Mouse (Mus musculus) hindbrain, postnatal 0 days (tissue): Measurements from ENCODE around the gene Plxnb1. TPM values are rescaled to one million over a fixed set of nuclear protein-coding genes. Genes with fewer than 3 reads are reported as not detected.

Source experiments
- ATAC-seq: fragments of 200-750 bp; cut with Nextera tagmentation; 2 replicates; pipeline ENCODE4 v1.8.0; 2017; ENCODE audit warnings: mild to moderate bottlenecking, moderate TSS enrichment, moderate library complexity
- DNase-seq: peaks from one replicate; pipeline ENCODE4 v3.0.0-alpha.2; 2015; ENCODE audit warnings: low spot score
- H3K27ac ChIP-seq: fragments of 300-500 bp; sonication (generic); 2 replicates; pipeline ENCODE4 v1.5.1; 2014; ENCODE audit warnings: mild to moderate bottlenecking
- H3K27me3 ChIP-seq: fragments of 300-500 bp; sonication (generic); 2 replicates; pipeline ENCODE4 v1.6.1; 2014; ENCODE audit warnings: low read length, mixed read lengths; ENCODE audit not compliant: insufficient read depth
- H3K36me3 ChIP-seq: fragments of 300-500 bp; sonication (generic); 2 replicates; pipeline ENCODE4 v1.6.1; 2014; ENCODE audit warnings: low read length, mixed read lengths; ENCODE audit not compliant: insufficient read depth
- H3K4me1 ChIP-seq: fragments of 300-500 bp; sonication (generic); 2 replicates; pipeline ENCODE4 v1.6.1; 2014; ENCODE audit warnings: antibody characterized with exemption, low read length, mixed read lengths; ENCODE audit not compliant: insufficient read depth
- H3K4me2 ChIP-seq: fragments of 300-500 bp; sonication (generic); 2 replicates; pipeline ENCODE4 v1.6.1; 2014; ENCODE audit warnings: low read depth, mild to moderate bottlenecking, low read length, moderate library complexity, mixed read lengths
- H3K4me3 ChIP-seq: fragments of 300-500 bp; sonication (generic); 2 replicates; pipeline ENCODE4 v1.5.1; 2014; ENCODE audit warnings: low read length
- H3K9ac ChIP-seq: fragments of 300-500 bp; sonication (generic); replicated peaks from 2 replicates; pipeline ENCODE4 v1.6.1; 2014; ENCODE audit warnings: mild to moderate bottlenecking, low read length, moderate library complexity, mixed read lengths
- H3K9me3 ChIP-seq: fragments of 300-500 bp; sonication (generic); 2 replicates; pipeline ENCODE4 v1.6.1; 2016; ENCODE audit warnings: low read length, mixed read lengths
- CTCF ChIP-seq: IDR thresholded peaks from 2 replicates; pipeline ENCODE4 v1.5.1; 2016; ENCODE audit warnings: antibody characterized with exemption, control low read depth, low read depth
- WGBS: fragments of 180-500 bp; shearing (Covaris S2); extraction: QIAGEN DNeasy Blood & Tissue Kit; methylation state at CpG from one replicate; pipeline ENCODE4 v1.1.7; 2014; 5-methylcytosine and 5-hydroxymethylcytosine counted together
- polyA plus RNA-seq: library from polyadenylated mRNA; unstranded; fragments of >200 nt; fragmentation: Nextera tagmentation; extraction: Ambion mirVana; gene quantifications from 2 replicates; pipeline ENCODE4 v1.2.1, GENCODE M21; 2015
- total RNA-seq: library from RNA; depleted of rRNA; stranded (reverse); fragments of >200 nt; gene quantifications from 2 replicates; pipeline ENCODE4 v1.2.3, GENCODE M21; 2014

Plxnb1 gene
- total and polyA plus RNA-seq, 2 experiments from 2014 or later, result 11.2 to 82.3 TPM

- H3K27ac ChIP-seq, result no peak overlapping the region
- peaks cover 9% of the 10 kb centered on the region for H3K4me1 ChIP-seq
- ATAC-seq (no peak), DNase-seq (no peak)
- H3K9ac ChIP-seq, result no peak overlapping the region
- no peaks in the 10 kb centered on the region for H3K27me3 ChIP-seq
- H3K9me3 ChIP-seq, result no peaks in the 10 kb centered on the region
- H3K36me3 ChIP-seq, result peaks cover 1% of the 10 kb centered on the region; the same call in 1 of the 2 replicates
- no peak for TF ChIP-seq CTCF
- H3K4me2 ChIP-seq, result no peak overlapping the region
- no peak overlapping the region for H3K4me3 ChIP-seq
- 87% methylated on average over 10 of the region's 10 CpGs for WGBS
These were observed 43.3 kb upstream of the Plxnb1 start for GRCm38 (mm10) chr9:109051651-109052489.

GRCm38 (mm10) chr9:109052490-109053260, 42.5 kb upstream of the Plxnb1 start:
- Histone ChIP-seq H3K27me3 (no peaks in the 10 kb centered on the region), H3K27ac (no peak overlapping the region), H3K36me3 (peaks cover 9% of the 10 kb centered on the region; the same call in 1 of the 2 replicates), H3K4me2 (no peak overlapping the region), H3K9ac (no peak overlapping the region), H3K4me3 (no peak overlapping the region), H3K4me1 (peaks cover 9% of the 10 kb centered on the region), H3K9me3 (no peaks in the 10 kb centered on the region)
- ATAC-seq (no peak), DNase-seq (no peak)
- 91% methylated on average over 9 of the region's 9 CpGs for WGBS
- no peak for TF ChIP-seq CTCF

- no peak for TF ChIP-seq CTCF
- no peaks in the 10 kb centered on the region for H3K9me3 ChIP-seq
- H3K9ac ChIP-seq, result no peak overlapping the region
- 82% methylated on average over 3 of the region's 3 CpGs for whole genome bisulfite sequencing
- H3K27me3 ChIP-seq, result no peaks in the 10 kb centered on the region
- DNase-seq (no peak), ATAC-seq (no peak)
- peaks cover 15% of the 10 kb centered on the region; the same call in 1 of the 2 replicates for H3K36me3 ChIP-seq
- no peak overlapping the region for H3K4me3 ChIP-seq
- H3K4me2 ChIP-seq, result no peak overlapping the region
- H3K27ac ChIP-seq, result no peak overlapping the region
- H3K4me1 ChIP-seq, result peaks cover 9% of the 10 kb centered on the region
These were observed 41.8 kb upstream of the Plxnb1 start for GRCm38 (mm10) chr9:109053366-109053765.

- peaks cover 13% of the 10 kb centered on the region for H3K4me1 ChIP-seq
- H3K36me3 ChIP-seq, result peaks cover 18% of the 10 kb centered on the region; the same call in 1 of the 2 replicates
- TF ChIP-seq CTCF, result no peak
- H3K9me3 ChIP-seq, result no peaks in the 10 kb centered on the region
- H3K27ac ChIP-seq, result no peak overlapping the region
- ATAC-seq (no peak), DNase-seq (no peak)
- no peak overlapping the region for H3K4me2 ChIP-seq
- no peak overlapping the region for H3K4me3 ChIP-seq
- no peaks in the 10 kb centered on the region for H3K27me3 ChIP-seq
- H3K9ac ChIP-seq, result no peak overlapping the region
- 77% methylated on average over 6 of the region's 6 CpGs for WGBS
These were observed 41.3 kb upstream of the Plxnb1 start for GRCm38 (mm10) chr9:109053851-109054250.

GRCm38 (mm10) chr9:109054712-109055111, 40.5 kb upstream of the Plxnb1 start:
- Histone ChIP-seq H3K9ac (peak overlapping the region; percentile 15), H3K27me3 (no peaks in the 10 kb centered on the region), H3K4me1 (peaks cover 16% of the 10 kb centered on the region), H3K4me3 (peak overlapping the region; percentile 22), H3K36me3 (peaks cover 18% of the 10 kb centered on the region; the same call in 1 of the 2 replicates), H3K4me2 (peak overlapping the region; percentile 52), H3K9me3 (no peaks in the 10 kb centered on the region), H3K27ac (peak overlapping the region; percentile 76)
- peak; percentile 77 for ATAC-seq
- WGBS, result 9% methylated on average over 7 of the region's 7 CpGs
- peak; percentile 81 for DNase-seq
- no peak for TF ChIP-seq CTCF

- Histone ChIP-seq H3K27ac (peak overlapping the region; percentile 76), H3K4me1 (peaks cover 16% of the 10 kb centered on the region), H3K9ac (peak overlapping the region; percentile 15), H3K9me3 (no peaks in the 10 kb centered on the region), H3K4me2 (peak overlapping the region; percentile 52), H3K4me3 (peak overlapping the region; percentile 22), H3K36me3 (peaks cover 18% of the 10 kb centered on the region; the same call in 1 of the 2 replicates), H3K27me3 (no peaks in the 10 kb centered on the region)
- 87% methylated on average over 12 of the region's 12 CpGs for WGBS
- no peak for TF ChIP-seq CTCF
- DNase-seq (no peak), ATAC-seq (no peak)
These were observed 39.7 kb upstream of the Plxnb1 start for GRCm38 (mm10) chr9:109055271-109056030.
